In the genomic region with DNA sequence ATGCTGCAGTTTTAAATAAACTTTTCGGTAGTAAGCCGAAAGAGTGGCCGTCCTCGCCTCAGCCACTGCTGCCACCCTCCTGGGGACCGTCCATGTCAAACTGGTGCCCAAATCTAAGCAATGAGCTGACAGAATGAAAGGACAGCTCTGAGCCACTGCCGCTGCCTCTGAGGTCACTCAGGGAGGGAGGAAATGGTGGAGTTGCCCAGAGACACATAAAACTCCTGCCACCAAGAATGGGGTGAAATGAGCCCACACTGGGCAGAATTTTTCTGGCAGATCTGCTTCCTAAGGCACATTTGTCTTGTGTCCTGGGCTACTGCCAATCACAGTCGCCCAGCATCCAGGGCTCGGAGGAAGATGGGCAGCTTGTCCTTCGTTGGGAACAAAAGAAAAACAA, we compare ENCODE assay signal across 13 mouse cellular contexts.
DNase-seq lines count a peak whose midpoint lies in the region; ATAC-seq and TF ChIP-seq lines count a peak whose summit lies in the region.
"Had no signal": no experiment of that assay in that cellular context is flagged by ENCODE, and none has a peak within 500 bp of the region (broad histone marks: within the 10 kb centered on the region; RNA-seq: fewer than 3 reads in every experiment).

No protein-coding gene starts in this region.

- no peaks in the 10 kb centered on the region for H3K36me3 ChIP-seq in forebrain, embryonic 15.5 days
- no peaks in the 10 kb centered on the region for H3K36me3 ChIP-seq in forebrain, embryonic 11.5 days (ENCODE audit: control insufficient read depth, insufficient read depth, low read length)
- H3K36me3 ChIP-seq: stomach, embryonic 15.5 days had no signal

- no peak for TF ChIP-seq POLR2A in brain, embryonic 14.5 days (IDR thresholded peaks at IDR 0.05; ENCODE audit: borderline replicate concordance, extremely low read depth, insufficient read depth, insufficient read length, poor library complexity, severe bottlenecking)

- no peak for TF ChIP-seq CTCF in brain, embryonic 14.5 days (IDR thresholded peaks at IDR 0.05; ENCODE audit: borderline replicate concordance, extremely low read depth, insufficient read depth, insufficient read length)

- peaks cover 49% of the 10 kb centered on the region for H3K4me1 ChIP-seq in forebrain, embryonic 15.5 days
- peaks cover under 1% of the 10 kb centered on the region for H3K4me1 ChIP-seq in forebrain, embryonic 11.5 days (replicated peaks; ENCODE audit: control insufficient read depth, insufficient read depth, low read length)
- H3K4me1 ChIP-seq: stomach, embryonic 15.5 days had no signal

- no peak overlapping the region for H3K9ac ChIP-seq in forebrain, embryonic 15.5 days (replicated peaks)
- no peak overlapping the region for H3K9ac ChIP-seq in forebrain, embryonic 11.5 days (ENCODE audit: low read length)
- H3K9ac ChIP-seq: stomach, embryonic 15.5 days had no signal

- no peaks in the 10 kb centered on the region for H3K27me3 ChIP-seq in forebrain, embryonic 15.5 days
- H3K27me3 ChIP-seq in forebrain, embryonic 11.5 days (ENCODE audit: control insufficient read depth, insufficient read depth, low read length): no peaks in the 10 kb centered on the region; the same call in 1 of the 2 replicates
- H3K27me3 ChIP-seq: stomach, embryonic 15.5 days had no signal

- no peaks in the 10 kb centered on the region for H3K9me3 ChIP-seq in forebrain, embryonic 15.5 days
- no peaks in the 10 kb centered on the region for H3K9me3 ChIP-seq in forebrain, embryonic 11.5 days (ENCODE audit: control insufficient read depth, low read length)
- H3K9me3 ChIP-seq: stomach, embryonic 15.5 days had no signal

- WGBS in forebrain, embryonic 15.5 days: 58% methylated on average over 9 of the region's 9 CpGs
- 82% methylated on average over 9 of the region's 9 CpGs for WGBS in forebrain, embryonic 11.5 days

- no peak overlapping the region for H3K4me3 ChIP-seq in forebrain, embryonic 15.5 days
- H3K4me3 ChIP-seq in forebrain, embryonic 11.5 days (ENCODE audit: low read depth, low read length): no peak overlapping the region
- H3K4me3 ChIP-seq: stomach, embryonic 15.5 days had no signal

- no peak for ATAC-seq in forebrain, embryonic 15.5 days (replicated peaks)
- no peak for ATAC-seq in forebrain, embryonic 11.5 days (replicated peaks; ENCODE audit: low FRiP score)

- DNase-seq in forebrain, embryonic 11.5 days (ENCODE audit: low spot score): no peak
- peak; percentile 33 for DNase-seq in layer of hippocampus, postnatal 10 days (ENCODE audit: low spot score in 2 of 2)
- DNase-seq in layer of hippocampus, adult 9-11 months: no peak
- peak; percentile 75 for DNase-seq in brain, embryonic 14.5 days (ENCODE audit: low read depth)
- DNase-seq in cerebellum, postnatal 4 days (ENCODE audit: low spot score in 2 of 2): peak; percentile 19 to 31
- DNase-seq in adrenal gland, adult (ENCODE audit: inconsistent age in 2 of 2, low spot score in 1 of 2): no peak
- DNase-seq: kidney, adult 18-20 months; kidney, postnatal 14 days; liver; lung, adult 18-20 months; right cerebral cortex, adult 18-20 months had no signal

- H3K27ac ChIP-seq in forebrain, embryonic 15.5 days (replicated peaks): peak overlapping the region; percentile 59; the same call in 1 of the 2 replicates
- H3K27ac ChIP-seq in forebrain, embryonic 11.5 days (ENCODE audit: low read depth, low read length): no peak overlapping the region
- H3K27ac ChIP-seq: stomach, embryonic 15.5 days had no signal

- H3K4me2 ChIP-seq in forebrain, embryonic 15.5 days (replicated peaks): no peak overlapping the region
- no peak overlapping the region for H3K4me2 ChIP-seq in forebrain, embryonic 11.5 days (ENCODE audit: low read depth, low read length, severe bottlenecking)
- H3K4me2 ChIP-seq: stomach, embryonic 15.5 days had no signal

Comparison
In these comparisons a context has a peak if more than half of its experiments do, and no peak if none do; other contexts are left out.
1. DNase-seq: peak in layer of hippocampus, postnatal 10 days (2 of 2), brain, embryonic 14.5 days (single experiment) and cerebellum, postnatal 4 days (2 of 2); none in forebrain, embryonic 11.5 days (single experiment), layer of hippocampus, adult 9-11 months (single experiment) and adrenal gland, adult (0 of 2).